Mouse (Mus musculus) T-helper 1 cell (primary cell): ENCODE measurements around the gene Speer4e.
"Not testable (repeated sequence)": the region's sequence is repeated elsewhere in the genome, so short reads cannot be mapped to it uniquely, and the experiment has no call there.

ENCODE experiments used
- in situ Hi-C: fragments of 300-600 bp; cut with MboI, MseI; formaldehyde crosslinking; loops from one replicate; pipeline ENCODE4 v1.15.1; 2025; ENCODE audit warnings: high pct_unique_total_duplicates

Gene Speer4e

DNA sequence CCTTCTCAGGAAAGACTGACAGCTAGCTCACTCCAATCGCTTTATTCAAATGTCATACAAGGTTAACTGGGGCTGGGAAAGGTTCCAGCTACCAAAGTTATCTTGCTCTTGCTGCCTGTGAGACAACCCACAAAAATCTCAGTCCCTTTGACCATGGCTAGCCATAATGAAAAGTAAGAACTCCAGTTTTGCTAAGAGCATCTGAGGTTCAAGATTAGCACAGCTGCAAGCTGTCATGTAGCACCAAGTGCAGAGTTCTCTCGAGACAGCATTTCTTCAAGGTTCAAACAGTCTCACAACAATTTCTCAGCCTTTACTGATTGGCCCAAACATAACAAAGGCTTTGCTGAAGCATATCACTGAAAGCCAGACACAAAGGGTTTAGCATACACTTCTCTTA is 52.9 kb downstream of the Speer4e start:
- in situ Hi-C loops = not testable (repeated sequence)
